Mouse (Mus musculus) small intestine, adult 10 weeks (tissue): ENCODE data around the gene Ttc33. TPM values are rescaled to one million over a fixed set of nuclear protein-coding genes. Genes with fewer than 3 reads are reported as not detected.

Source experiments
- polyA plus RNA-seq: library from polyadenylated mRNA; stranded (reverse); fragments of 350-450 nt; fragmentation: Illumina TruSeq; extraction: RNeasy Lipid Tissue Mini Kit (QIAGEN cat#74804); gene quantifications from one replicate; pipeline ENCODE4 v1.2.3, GENCODE M21; 2014; ENCODE audit warnings: low replicate concordance

Gene Ttc33
- polyA plus RNA-seq: 37.5 TPM

DNA sequence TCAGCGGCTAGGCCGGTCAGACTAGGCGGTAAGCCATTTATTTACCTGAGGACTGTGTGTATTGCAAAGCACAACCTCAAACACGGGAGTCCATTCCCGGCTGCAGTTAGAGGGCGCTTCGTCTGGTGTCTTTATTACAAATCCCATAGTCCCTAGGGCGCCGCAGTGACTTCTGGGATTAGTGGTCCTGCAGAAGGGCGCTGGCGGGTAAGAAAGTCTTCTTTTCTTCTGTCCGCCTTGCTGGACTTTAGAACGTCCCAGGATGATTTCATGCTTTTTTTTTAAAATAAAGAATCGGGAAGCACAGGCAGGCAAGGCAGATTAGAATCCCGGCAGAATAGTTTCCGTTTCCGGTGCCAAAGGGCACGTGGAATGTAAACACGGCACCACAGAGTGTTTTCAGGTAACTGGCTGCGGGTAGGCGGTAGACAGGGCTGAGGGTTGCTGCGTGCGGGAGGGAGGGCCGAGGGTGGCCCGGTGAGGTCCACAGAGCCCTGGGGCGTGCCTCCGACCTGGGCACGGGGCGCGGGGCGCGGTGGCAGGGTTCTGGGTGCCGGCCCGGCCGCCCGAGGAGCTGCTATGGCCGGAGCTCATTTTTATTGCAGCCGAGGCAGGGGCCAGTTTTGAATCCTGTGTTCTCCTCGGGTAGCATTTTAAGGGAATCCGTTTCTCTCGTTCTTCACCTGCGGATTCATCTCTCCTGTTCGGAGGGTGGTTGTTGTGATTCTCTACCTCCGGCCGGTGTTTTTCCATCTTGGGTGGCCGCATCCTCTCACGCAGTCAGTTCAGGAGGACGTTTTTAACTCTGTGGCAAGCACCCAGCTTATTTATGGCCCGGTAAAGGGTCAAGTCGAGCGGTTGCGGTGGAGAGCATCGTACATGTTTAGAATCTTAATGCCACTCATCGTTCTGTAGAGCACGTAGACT, at the start of gene Ttc33:
Gene Ttc33, plus strand, starts transcription at position 160 of the 927 bp plus-strand sequence.

DNA sequence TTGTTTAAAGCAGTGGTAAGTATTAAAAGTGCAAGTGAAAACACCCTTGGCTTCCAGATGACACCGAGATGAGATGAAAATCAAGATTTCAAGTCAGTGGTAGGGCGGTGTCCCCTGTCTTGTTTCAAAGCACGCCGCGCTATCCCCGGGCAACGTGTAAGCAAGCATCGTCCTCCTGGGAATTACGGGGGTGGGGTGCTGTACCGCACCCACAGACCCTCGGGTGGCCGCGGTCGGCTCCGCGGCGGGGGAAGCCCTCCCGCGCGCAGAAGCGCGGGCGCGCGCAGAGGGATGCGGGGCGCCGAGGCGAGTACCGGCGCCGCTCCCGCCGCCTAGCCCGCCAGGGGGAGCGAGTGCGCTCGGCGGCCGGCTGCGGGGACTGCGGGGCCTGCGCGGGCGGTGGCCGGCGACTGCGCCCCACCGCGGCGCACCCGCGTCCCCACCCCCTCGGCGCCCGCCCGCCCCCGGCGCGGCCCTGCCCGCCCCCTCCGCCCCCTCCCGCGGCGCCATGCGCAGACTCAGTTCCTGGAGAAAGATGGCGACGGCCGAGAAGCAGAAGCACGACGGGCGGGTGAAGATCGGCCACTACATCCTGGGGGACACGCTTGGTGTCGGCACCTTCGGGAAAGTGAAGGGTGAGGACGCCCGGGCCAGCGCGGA, 41.8 kb upstream of the Ttc33 start, which contains the start of gene Prkaa1:
Gene Prkaa1, plus strand, starts transcription at position 501 of the 660 bp plus-strand sequence.

DNA sequence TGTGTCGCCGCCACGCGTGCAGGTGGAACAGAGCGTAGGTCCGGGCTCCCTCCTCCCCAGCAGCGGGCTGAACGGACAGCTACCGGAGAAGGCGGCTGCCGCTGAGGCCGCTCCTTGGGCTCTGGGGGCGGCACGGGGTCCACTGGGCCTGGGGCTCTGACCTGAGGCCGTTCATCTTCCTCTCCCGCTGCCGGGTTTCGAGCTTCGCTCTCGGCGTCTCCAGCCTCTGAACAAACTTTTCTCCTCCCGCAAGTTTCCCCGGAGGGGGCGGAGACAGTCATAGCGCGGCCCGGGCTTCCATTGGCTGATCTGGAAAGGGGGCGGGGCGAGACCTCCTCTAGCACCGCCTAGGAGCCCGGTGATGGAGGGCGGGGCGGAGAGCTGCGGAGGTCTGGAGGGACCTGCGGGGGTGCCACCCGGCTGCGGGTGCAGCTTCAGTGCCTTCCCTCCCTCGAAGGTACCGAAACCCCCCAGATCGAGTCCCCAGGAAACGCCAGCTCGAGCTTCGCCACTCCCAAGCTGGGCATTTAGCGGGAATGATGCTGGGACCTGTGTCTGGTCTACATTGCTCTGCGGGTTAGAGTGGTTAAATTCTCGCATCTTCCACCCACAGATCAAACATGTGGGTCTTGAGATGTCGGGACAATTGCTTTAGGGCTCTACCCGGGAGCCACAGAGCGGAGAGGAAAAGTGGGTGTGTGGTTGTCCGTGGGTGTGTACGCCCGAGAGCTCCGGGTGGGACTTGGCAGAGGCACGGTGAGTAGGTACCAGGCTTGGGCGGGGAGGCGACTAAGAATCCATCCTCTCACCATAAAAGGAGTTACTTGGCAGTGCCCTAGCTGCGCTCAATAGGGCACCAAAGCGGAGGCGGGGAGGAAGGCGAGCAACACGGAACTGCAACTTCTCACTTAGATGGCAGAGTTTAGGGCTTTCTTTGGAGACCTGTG, 58.9 kb downstream of the Ttc33 start, which contains the start of gene Ptger4:
Gene Ptger4, minus strand, starts transcription at position 229 of the 947 bp plus-strand sequence.

Other genes starting within 250 kb of the Ttc33 start
- gene C7, start 121.8 kb upstream of the Ttc33 start, polyA plus RNA-seq: 1.2 TPM
- 10.5 TPM for gene Card6, start 77.0 kb upstream of the Ttc33 start, polyA plus RNA-seq
- 6.1 TPM for gene Rpl37, start 68.9 kb upstream of the Ttc33 start, polyA plus RNA-seq
- 51.6 TPM for gene Prkaa1, start 41.7 kb upstream of the Ttc33 start, polyA plus RNA-seq
- gene Ptger4, start 58.7 kb downstream of the Ttc33 start, polyA plus RNA-seq: 22.0 TPM